ENCODE assay signal across 8 mouse cellular contexts in genomic region chr6:59180376-59180996, GRCm38 (mm10). TPM values are rescaled to one million over a fixed set of nuclear protein-coding genes. Genes with fewer than 3 reads are reported as not detected.
DNase-seq lines count a peak whose midpoint lies in the region; ATAC-seq lines count a peak whose summit lies in the region.
"Had no signal": no experiment of that assay in that cellular context is flagged by ENCODE, and none has a peak within 500 bp of the region (broad histone marks: within the 10 kb centered on the region; RNA-seq: fewer than 3 reads in every experiment).

No protein-coding gene starts in this region.

- H3K9me3 ChIP-seq in embryonic facial prominence, embryonic 13.5 days, result no peaks in the 10 kb centered on the region
- H3K9me3 ChIP-seq in hindbrain, embryonic 10.5 days, result no peaks in the 10 kb centered on the region
- H3K9me3 ChIP-seq: liver, embryonic 15.5 days had no signal

- no peak overlapping the region for H3K27ac ChIP-seq in embryonic facial prominence, embryonic 13.5 days
- no peak overlapping the region for H3K27ac ChIP-seq in hindbrain, embryonic 10.5 days
- H3K27ac ChIP-seq: liver, embryonic 15.5 days had no signal

- no peak overlapping the region for H3K4me3 ChIP-seq in embryonic facial prominence, embryonic 13.5 days
- H3K4me3 ChIP-seq in hindbrain, embryonic 10.5 days, result no peak overlapping the region
- H3K4me3 ChIP-seq: liver, embryonic 15.5 days had no signal

- H3K36me3 ChIP-seq in embryonic facial prominence, embryonic 13.5 days, result no peaks in the 10 kb centered on the region
- H3K36me3 ChIP-seq in hindbrain, embryonic 10.5 days, result no peaks in the 10 kb centered on the region
- H3K36me3 ChIP-seq: liver, embryonic 15.5 days had no signal

- H3K27me3 ChIP-seq in embryonic facial prominence, embryonic 13.5 days, result no peaks in the 10 kb centered on the region
- H3K27me3 ChIP-seq in hindbrain, embryonic 10.5 days (ENCODE audit: insufficient read depth, poor library complexity, severe bottlenecking), result no peaks in the 10 kb centered on the region
- H3K27me3 ChIP-seq: liver, embryonic 15.5 days had no signal

- ATAC-seq in embryonic facial prominence, embryonic 13.5 days (ENCODE audit: insufficient number of reproducible peaks, insufficient read depth, low FRiP score, low TSS enrichment, low read depth), result 0 out of 2 replicates have a peak, but pooled peaks have one; percentile 67

- no peak overlapping the region for H3K9ac ChIP-seq in embryonic facial prominence, embryonic 13.5 days
- H3K9ac ChIP-seq: liver, embryonic 15.5 days had no signal

- no peak overlapping the region for H3K4me2 ChIP-seq in embryonic facial prominence, embryonic 13.5 days
- H3K4me2 ChIP-seq: liver, embryonic 15.5 days had no signal

- H3K4me1 ChIP-seq in embryonic facial prominence, embryonic 13.5 days, result no peaks in the 10 kb centered on the region
- no peaks in the 10 kb centered on the region for H3K4me1 ChIP-seq in hindbrain, embryonic 10.5 days (replicated peaks)
- H3K4me1 ChIP-seq: liver, embryonic 15.5 days had no signal

- WGBS in embryonic facial prominence, embryonic 13.5 days, result 45% methylated on average over 7 of the region's 7 CpGs
- 48% methylated on average over 7 of the region's 7 CpGs for WGBS in hindbrain, embryonic 10.5 days

- DNase-seq in MEL-GATA-1-ER (ENCODE audit: extremely low read depth, low read depth), result peak; percentile 45
- peak; percentile 27 to 67 for DNase-seq in adrenal gland, postnatal 36 days
- peak; percentile 22 for DNase-seq in hindbrain, embryonic 10.5 days (ENCODE audit: low spot score)
- peak; percentile 70 for DNase-seq in layer of hippocampus, adult 11-12 months (ENCODE audit: low spot score)
- DNase-seq in lung, postnatal 10 days, result peak; percentile 78
- peak; percentile 72 for DNase-seq in right cerebral cortex, adult 18-20 months

RNA-seq across cellular contexts. Expression of gene Tigd2, which starts 28.2 kb away (rescaled TPM):
- total RNA-seq in adrenal gland, postnatal 36 days (2021), result 10 to 100 TPM; 16.4 to 16.9 TPM
- polyA plus RNA-seq in embryonic facial prominence, embryonic 13.5 days (2015; fragmentation: Nextera tagmentation; extraction: Ambion mirVana), result 12.3 and 13.6 TPM in 2 replicates
- polyA plus RNA-seq in hindbrain, embryonic 10.5 days (2016; fragmentation: Nextera tagmentation; extraction: Ambion mirVana), result 6.3 and 8.2 TPM in 2 replicates

Comparison
In these comparisons a context has a peak if more than half of its experiments do, and no peak if none do; other contexts are left out.
1. DNase-seq: peak in every context shown above with its lines; median percentile 78 in lung, postnatal 10 days; 72 in right cerebral cortex, adult 18-20 months; 70 in layer of hippocampus, adult 11-12 months; 47 in adrenal gland, postnatal 36 days; 45 in MEL-GATA-1-ER; 22 in hindbrain, embryonic 10.5 days.